ENCODE assay signal across 22 mouse cellular contexts in genomic region chr8:123199864-123200263, GRCm38 (mm10). TPM values are rescaled to one million over a fixed set of nuclear protein-coding genes. Genes with fewer than 3 reads are reported as not detected.
"Had no signal": no experiment of that assay in that cellular context is flagged by ENCODE, and none has a peak within 500 bp of the region (broad histone marks: within the 10 kb centered on the region; RNA-seq: fewer than 3 reads in every experiment).

No protein-coding gene starts in this region.

- H3K27ac ChIP-seq: heart, embryonic 10.5 days; hindbrain, embryonic 10.5 days; hindbrain, embryonic 12.5 days; hindbrain, embryonic 14.5 days; intestine, embryonic 15.5 days; layer of hippocampus, adult 2 months; left cerebral cortex, adult 2 months; limb, embryonic 10.5 days; limb, embryonic 12.5 days had no signal

- H3K4me2 ChIP-seq: heart, embryonic 12.5 days; hindbrain, embryonic 12.5 days; hindbrain, embryonic 14.5 days; intestine, embryonic 15.5 days; limb, embryonic 12.5 days had no signal

- ATAC-seq: hindbrain, embryonic 16.5 days; inflammation-experienced regulatory T-cells, adult 6 months; intestine, embryonic 15.5 days; intestine, postnatal 0 days had no signal

- H3K4me3 ChIP-seq: heart, embryonic 10.5 days; heart, embryonic 12.5 days; hindbrain, embryonic 10.5 days; hindbrain, embryonic 12.5 days; intestine, embryonic 15.5 days; layer of hippocampus, adult 2 months; left cerebral cortex, adult 2 months; limb, embryonic 10.5 days; limb, embryonic 12.5 days had no signal

- H3K4me1 ChIP-seq: heart, embryonic 10.5 days; heart, embryonic 12.5 days; limb, embryonic 10.5 days; limb, embryonic 12.5 days had no signal

- H3K36me3 ChIP-seq: intestine, embryonic 15.5 days had no signal

- H3K9ac ChIP-seq: heart, embryonic 12.5 days; hindbrain, embryonic 12.5 days; hindbrain, embryonic 14.5 days; intestine, embryonic 15.5 days; limb, embryonic 12.5 days had no signal

- H3K9me3 ChIP-seq: heart, embryonic 10.5 days; heart, embryonic 12.5 days; hindbrain, embryonic 10.5 days; hindbrain, embryonic 12.5 days; intestine, embryonic 15.5 days; limb, embryonic 10.5 days; limb, embryonic 12.5 days had no signal

- H3K27me3 ChIP-seq: heart, embryonic 12.5 days; hindbrain, embryonic 12.5 days; intestine, embryonic 15.5 days; limb, embryonic 12.5 days had no signal

- DNase-seq: gastrocnemius, postnatal 10 days; gastrocnemius, postnatal 25 days; heart, adult 18-20 months; heart, postnatal 10 days; heart, postnatal 4 days; kidney, adult 18-20 months; kidney, adult 8-10 months; kidney, postnatal 10 days; kidney, postnatal 4 days had no signal

RNA-seq across cellular contexts. Expression of gene Spata33, which starts 12.8 kb away (rescaled TPM):
- polyA plus RNA-seq: inflammation-experienced regulatory T-cells, adult 6 months had no signal

RNA-seq across cellular contexts. Expression of gene Dpep1, which starts 13.8 kb away (rescaled TPM):
- polyA plus RNA-seq: inflammation-experienced regulatory T-cells, adult 6 months had no signal
